Mouse (Mus musculus): ENCODE results near the gene Ppp5c.
A peak's percentile ranks its signal among the peaks of the same experiment; 100 is the strongest.
"Not testable (repeated sequence)": the region's sequence is repeated elsewhere in the genome, so short reads cannot be mapped to it uniquely, and the experiment has no call there.

Gene Ppp5c

GRCm38 (mm10) chr7:17027588-17028343, at the start of gene Ppp5c:
Ppp5c (minus strand) TSS chr7:17027924.
- DNase-seq = peak; percentile 74 to 76

- DNase-seq = no peak
Observed at GRCm38 (mm10) chr7:17076542-17076941, 48.8 kb upstream of the Ppp5c start.

- DNase-seq = peak in 1 of 2 experiments; percentile 53
Observed at GRCm38 (mm10) chr7:17073904-17074615, 46.3 kb upstream of the Ppp5c start, which contains the start of gene Psg16. Psg16 (plus strand) TSS chr7:17074040.

GRCm38 (mm10) chr7:17073513-17073903, 45.8 kb upstream of the Ppp5c start:
- DNase-seq = no peak

GRCm38 (mm10) chr7:17067651-17068050, 39.9 kb upstream of the Ppp5c start:
- DNase-seq = not testable (repeated sequence)

GRCm38 (mm10) chr7:17067000-17067399, 39.3 kb upstream of the Ppp5c start:
- no peak for DNase-seq

GRCm38 (mm10) chr7:17066412-17066811, 38.7 kb upstream of the Ppp5c start:
- peak; percentile 61 to 86 for DNase-seq

GRCm38 (mm10) chr7:17065620-17066019, 37.9 kb upstream of the Ppp5c start:
- no peak for DNase-seq

- DNase-seq = no peak
Observed at GRCm38 (mm10) chr7:17062845-17063244, 35.1 kb upstream of the Ppp5c start.

GRCm38 (mm10) chr7:17062389-17062788, 34.7 kb upstream of the Ppp5c start, which contains the start of gene Hif3a:
Hif3a (minus strand) TSS chr7:17062427.
- no peak for DNase-seq

GRCm38 (mm10) chr7:17060782-17061605, 33.3 kb upstream of the Ppp5c start:
- no peak for DNase-seq

GRCm38 (mm10) chr7:17060031-17060781, 32.5 kb upstream of the Ppp5c start:
- peak; percentile 59 to 66 for DNase-seq

- peak in 1 of 2 experiments; percentile 28 for DNase-seq
Observed at GRCm38 (mm10) chr7:17059463-17059844, 31.7 kb upstream of the Ppp5c start.

GRCm38 (mm10) chr7:17058816-17059462, 31.2 kb upstream of the Ppp5c start:
- peak; percentile 58 to 74 for DNase-seq

- DNase-seq = peak; percentile 72 to 75
Observed at GRCm38 (mm10) chr7:17058071-17058689, 30.5 kb upstream of the Ppp5c start.

- no peak for DNase-seq
Observed at GRCm38 (mm10) chr7:17056601-17057523, 29.1 kb upstream of the Ppp5c start.

- peak; percentile 63 to 70 for DNase-seq
Observed at GRCm38 (mm10) chr7:17056081-17056581, 28.4 kb upstream of the Ppp5c start.

- no peak for DNase-seq
Observed at GRCm38 (mm10) chr7:17055287-17055946, 27.7 kb upstream of the Ppp5c start.

- DNase-seq = no peak
Observed at GRCm38 (mm10) chr7:17054325-17054989, 26.7 kb upstream of the Ppp5c start.
